Mouse (Mus musculus): ENCODE data around the gene Ermap.

- no peak; the same call in 1 of the 2 replicates for TF ChIP-seq CTCF (conservative IDR thresholded peaks at IDR 0.05; ENCODE audit: insufficient read depth, insufficient read length, low read depth, low read length)
- TF ChIP-seq POLR2A (IDR thresholded peaks at IDR 0.05; ENCODE audit: low read depth, low read length), result no peak
Observed at GRCm38 (mm10) chr4:119225719-119226118, 35.9 kb upstream of the Ermap start.

Data from kidney, adult 2 months (tissue).